Mouse (Mus musculus): ENCODE results near the gene Chmp4b. TPM values are rescaled to one million over a fixed set of nuclear protein-coding genes. Genes with fewer than 3 reads are reported as not detected.

Chmp4b gene
- polyA plus RNA-seq, 1 experiment from 2014 or later = 18.0 TPM

GRCm38 (mm10) chr2:154693186-154693940 lies 41.9 kb downstream of the Chmp4b start:
- no peaks in the 10 kb centered on the region for H3K27me3 ChIP-seq (ENCODE audit: insufficient read depth, low read length)
- no peak; the same call in 1 of the 2 replicates for ATAC-seq (ENCODE audit: low FRiP score, low TSS enrichment)

DNA sequence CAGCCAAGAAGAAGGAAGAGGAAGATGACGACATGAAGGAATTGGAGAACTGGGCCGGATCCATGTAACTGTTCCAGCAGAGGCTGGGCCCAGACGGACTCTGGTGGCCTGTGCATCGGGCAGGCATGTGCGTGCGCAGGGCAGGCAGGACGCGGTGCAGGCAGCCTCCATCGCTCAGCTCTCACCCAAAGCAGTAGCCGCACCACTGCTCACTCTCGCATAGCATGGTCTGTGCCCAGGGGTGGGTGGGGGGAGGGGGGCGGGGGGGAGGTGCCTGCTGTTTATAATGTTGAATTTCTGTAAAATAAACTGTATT lies 42.4 kb downstream of the Chmp4b start:
- peak; percentile 52; the same call in 1 of the 2 replicates for ATAC-seq (ENCODE audit: low FRiP score, low TSS enrichment)
- Histone ChIP-seq H3K36me3 (ENCODE audit: insufficient read depth, low read length) (peaks cover 45% of the 10 kb centered on the region), H3K27ac (ENCODE audit: low read length) (no peak overlapping the region), H3K4me2 (replicated peaks; ENCODE audit: low read depth, low read length) (no peak overlapping the region), H3K27me3 (ENCODE audit: insufficient read depth, low read length) (no peaks in the 10 kb centered on the region), H3K4me3 (ENCODE audit: low read length) (no peak overlapping the region), H3K9me3 (ENCODE audit: low read length) (no peaks in the 10 kb centered on the region), H3K4me1 (ENCODE audit: insufficient read depth, low read length) (no peaks in the 10 kb centered on the region), H3K9ac (replicated peaks; ENCODE audit: low read length) (no peak overlapping the region)
- WGBS = 84% methylated on average over 12 of the region's 12 CpGs

More at GRCm38 (mm10) chr2:154693186-154693940, 41.9 kb downstream of the Chmp4b start:
- 70% methylated on average over 11 of the region's 11 CpGs for WGBS
- Histone ChIP-seq H3K27ac (ENCODE audit: low read length) (no peak overlapping the region), H3K4me3 (ENCODE audit: low read length) (no peak overlapping the region), H3K4me2 (replicated peaks; ENCODE audit: low read depth, low read length) (no peak overlapping the region), H3K36me3 (ENCODE audit: insufficient read depth, low read length) (peaks cover 45% of the 10 kb centered on the region), H3K9ac (replicated peaks; ENCODE audit: low read length) (no peak overlapping the region), H3K4me1 (ENCODE audit: insufficient read depth, low read length) (no peaks in the 10 kb centered on the region), H3K9me3 (ENCODE audit: low read length) (no peaks in the 10 kb centered on the region)

GRCm38 (mm10) chr2:154695690-154696089 lies 44.2 kb downstream of the Chmp4b start:
- Histone ChIP-seq H3K4me2 (replicated peaks; ENCODE audit: low read depth, low read length) (no peak overlapping the region), H3K9me3 (ENCODE audit: low read length) (no peaks in the 10 kb centered on the region), H3K36me3 (ENCODE audit: insufficient read depth, low read length) (peaks cover 38% of the 10 kb centered on the region), H3K4me3 (ENCODE audit: low read length) (no peak overlapping the region), H3K9ac (replicated peaks; ENCODE audit: low read length) (no peak overlapping the region), H3K4me1 (ENCODE audit: insufficient read depth, low read length) (no peaks in the 10 kb centered on the region), H3K27ac (ENCODE audit: low read length) (no peak overlapping the region), H3K27me3 (ENCODE audit: insufficient read depth, low read length) (no peaks in the 10 kb centered on the region)
- 80% methylated on average over 8 of the region's 8 CpGs for WGBS
- ATAC-seq (ENCODE audit: low FRiP score, low TSS enrichment) = no peak

GRCm38 (mm10) chr2:154696660-154697059 lies 45.2 kb downstream of the Chmp4b start:
- H3K4me3 ChIP-seq (ENCODE audit: low read length) = no peak overlapping the region
- no peak for ATAC-seq (ENCODE audit: low FRiP score, low TSS enrichment)
- H3K4me2 ChIP-seq (replicated peaks; ENCODE audit: low read depth, low read length) = no peak overlapping the region
- no peak overlapping the region for H3K27ac ChIP-seq (ENCODE audit: low read length)
- WGBS = 83% methylated on average over 3 of the region's 3 CpGs
- H3K4me1 ChIP-seq (ENCODE audit: insufficient read depth, low read length) = 0 out of 2 replicates have a peak, but pooled peaks cover 1% of the 10 kb centered on the region
- H3K36me3 ChIP-seq (ENCODE audit: insufficient read depth, low read length) = peaks cover 33% of the 10 kb centered on the region
- H3K9me3 ChIP-seq (ENCODE audit: low read length) = no peaks in the 10 kb centered on the region
- no peaks in the 10 kb centered on the region for H3K27me3 ChIP-seq (ENCODE audit: insufficient read depth, low read length)
- H3K9ac ChIP-seq (replicated peaks; ENCODE audit: low read length) = no peak overlapping the region

- WGBS = 96% methylated on average over 4 of the region's 4 CpGs
- Histone ChIP-seq H3K27me3 (ENCODE audit: insufficient read depth, low read length) (no peaks in the 10 kb centered on the region), H3K9ac (replicated peaks; ENCODE audit: low read length) (no peak overlapping the region), H3K36me3 (ENCODE audit: insufficient read depth, low read length) (peaks cover 13% of the 10 kb centered on the region), H3K4me2 (replicated peaks; ENCODE audit: low read depth, low read length) (no peak overlapping the region), H3K4me1 (ENCODE audit: insufficient read depth, low read length) (0 out of 2 replicates have a peak, but pooled peaks cover 3% of the 10 kb centered on the region), H3K9me3 (ENCODE audit: low read length) (no peaks in the 10 kb centered on the region), H3K4me3 (ENCODE audit: low read length) (no peak overlapping the region), H3K27ac (ENCODE audit: low read length) (no peak overlapping the region)
- ATAC-seq (ENCODE audit: low FRiP score, low TSS enrichment) = no peak
Observed at GRCm38 (mm10) chr2:154699360-154699759, 47.9 kb downstream of the Chmp4b start.

DNA sequence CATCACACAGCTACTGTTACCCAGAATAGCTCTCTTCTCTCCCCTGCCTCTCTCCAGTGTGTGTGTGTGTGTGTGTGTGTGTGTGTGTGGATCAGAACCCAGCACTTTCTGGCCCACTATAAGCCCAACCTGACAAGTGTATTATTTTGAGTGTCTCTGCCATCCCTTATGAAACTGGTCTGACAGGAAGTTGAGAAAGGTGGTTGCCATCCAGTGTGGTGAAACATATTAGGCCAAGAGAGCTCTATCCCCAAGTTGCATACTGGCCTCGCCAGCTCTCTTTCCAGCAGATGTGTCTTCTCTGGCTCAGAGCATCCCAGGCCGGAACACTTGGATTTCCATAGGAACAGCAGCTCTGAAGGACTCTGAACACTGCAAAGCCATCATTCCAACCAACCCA lies 48.7 kb downstream of the Chmp4b start:
- no peak overlapping the region for H3K27ac ChIP-seq (ENCODE audit: low read length)
- WGBS = 84% methylated on average over 2 of the region's 2 CpGs
- H3K9me3 ChIP-seq (ENCODE audit: low read length) = no peaks in the 10 kb centered on the region
- H3K36me3 ChIP-seq (ENCODE audit: insufficient read depth, low read length) = peaks cover 5% of the 10 kb centered on the region; the same call in 1 of the 2 replicates
- no peak overlapping the region for H3K4me2 ChIP-seq (replicated peaks; ENCODE audit: low read depth, low read length)
- no peak for ATAC-seq (ENCODE audit: low FRiP score, low TSS enrichment)
- H3K4me1 ChIP-seq (ENCODE audit: insufficient read depth, low read length) = 0 out of 2 replicates have a peak, but pooled peaks cover 3% of the 10 kb centered on the region
- no peaks in the 10 kb centered on the region for H3K27me3 ChIP-seq (ENCODE audit: insufficient read depth, low read length)
- H3K9ac ChIP-seq (replicated peaks; ENCODE audit: low read length) = no peak overlapping the region
- no peak overlapping the region for H3K4me3 ChIP-seq (ENCODE audit: low read length)

GRCm38 (mm10) chr2:154702637-154703315 lies 51.3 kb downstream of the Chmp4b start:
- Histone ChIP-seq H3K4me3 (ENCODE audit: low read length) (no peak overlapping the region), H3K4me1 (ENCODE audit: insufficient read depth, low read length) (0 out of 2 replicates have a peak, but pooled peaks cover 3% of the 10 kb centered on the region), H3K36me3 (ENCODE audit: insufficient read depth, low read length) (0 out of 2 replicates have a peak, but pooled peaks cover 4% of the 10 kb centered on the region), H3K9ac (replicated peaks; ENCODE audit: low read length) (peak overlapping the region; percentile 51), H3K9me3 (ENCODE audit: low read length) (no peaks in the 10 kb centered on the region), H3K4me2 (replicated peaks; ENCODE audit: low read depth, low read length) (peak overlapping the region; percentile 37), H3K27ac (ENCODE audit: low read length) (no peak overlapping the region), H3K27me3 (ENCODE audit: insufficient read depth, low read length) (no peaks in the 10 kb centered on the region)
- 4% methylated on average over 17 of the region's 17 CpGs for WGBS
- peak; percentile 67; the same call in 1 of the 2 replicates for ATAC-seq (ENCODE audit: low FRiP score, low TSS enrichment)

DNA sequence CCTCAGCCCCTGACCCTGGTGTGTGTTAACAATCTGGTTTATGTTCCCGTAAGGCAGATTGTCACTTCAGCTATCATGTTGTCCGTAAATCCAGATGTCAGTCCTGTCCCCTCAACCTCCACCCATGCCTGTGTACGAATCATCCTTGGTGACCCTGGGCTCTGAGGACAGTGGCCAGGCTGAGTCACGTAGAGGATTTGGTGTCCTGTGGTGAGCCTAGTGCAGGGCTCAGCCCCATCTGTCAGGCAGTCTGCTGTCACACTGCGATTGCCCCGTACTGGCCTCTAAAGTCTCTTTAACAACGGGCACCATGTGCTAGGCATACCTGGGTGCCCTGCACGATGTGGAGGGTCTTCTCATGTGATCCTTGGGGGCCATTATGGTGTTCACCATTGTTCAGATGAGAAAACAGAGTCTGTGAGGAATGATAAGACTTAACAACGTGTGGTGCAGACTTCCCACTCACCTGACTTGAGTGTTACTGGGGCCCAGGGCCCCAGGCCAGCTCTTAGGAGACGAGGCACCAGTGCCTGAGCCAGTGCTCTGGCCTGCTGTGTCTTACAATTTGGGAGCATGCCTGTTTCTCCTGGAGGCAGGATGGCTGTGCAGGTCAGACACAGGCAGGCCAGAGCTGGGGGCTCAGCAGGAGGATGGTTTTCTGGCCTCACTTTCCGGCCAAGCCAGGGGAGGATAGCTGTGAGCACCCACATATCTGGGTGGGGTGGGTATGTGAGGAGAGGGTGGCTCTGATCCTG lies 55.2 kb downstream of the Chmp4b start:
- Histone ChIP-seq H3K36me3 (ENCODE audit: insufficient read depth, low read length) (no peaks in the 10 kb centered on the region), H3K4me3 (ENCODE audit: low read length) (no peak overlapping the region), H3K4me1 (ENCODE audit: insufficient read depth, low read length) (0 out of 2 replicates have a peak, but pooled peaks cover 2% of the 10 kb centered on the region), H3K4me2 (replicated peaks; ENCODE audit: low read depth, low read length) (no peak overlapping the region), H3K9ac (replicated peaks; ENCODE audit: low read length) (no peak overlapping the region), H3K27me3 (ENCODE audit: insufficient read depth, low read length) (no peaks in the 10 kb centered on the region), H3K27ac (ENCODE audit: low read length) (no peak overlapping the region), H3K9me3 (ENCODE audit: low read length) (no peaks in the 10 kb centered on the region)
- WGBS = 42% methylated on average over 11 of the region's 11 CpGs
- ATAC-seq (ENCODE audit: low FRiP score, low TSS enrichment) = no peak

GRCm38 (mm10) chr2:154707284-154707683 lies 55.8 kb downstream of the Chmp4b start:
- H3K9ac ChIP-seq (replicated peaks; ENCODE audit: low read length) = no peak overlapping the region
- no peak for ATAC-seq (ENCODE audit: low FRiP score, low TSS enrichment)
- H3K4me2 ChIP-seq (replicated peaks; ENCODE audit: low read depth, low read length) = no peak overlapping the region
- 50% methylated on average over 7 of the region's 7 CpGs for WGBS
- no peak overlapping the region for H3K4me3 ChIP-seq (ENCODE audit: low read length)
- H3K36me3 ChIP-seq (ENCODE audit: insufficient read depth, low read length) = no peaks in the 10 kb centered on the region
- H3K9me3 ChIP-seq (ENCODE audit: low read length) = no peaks in the 10 kb centered on the region
- no peaks in the 10 kb centered on the region for H3K27me3 ChIP-seq (ENCODE audit: insufficient read depth, low read length)
- H3K27ac ChIP-seq (ENCODE audit: low read length) = no peak overlapping the region
- no peaks in the 10 kb centered on the region for H3K4me1 ChIP-seq (ENCODE audit: insufficient read depth, low read length)
